Mouse (Mus musculus): ENCODE results near the gene Duxbl1. TPM values are rescaled to one million over a fixed set of nuclear protein-coding genes. Genes with fewer than 3 reads are reported as not detected.
"Not testable (repeated sequence)": the region's sequence is repeated elsewhere in the genome, so short reads cannot be mapped to it uniquely, and the experiment has no call there.

The Duxbl1 gene
- polyA plus RNA-seq, 1 experiment from 2014 or later = 2.0 TPM

DNA sequence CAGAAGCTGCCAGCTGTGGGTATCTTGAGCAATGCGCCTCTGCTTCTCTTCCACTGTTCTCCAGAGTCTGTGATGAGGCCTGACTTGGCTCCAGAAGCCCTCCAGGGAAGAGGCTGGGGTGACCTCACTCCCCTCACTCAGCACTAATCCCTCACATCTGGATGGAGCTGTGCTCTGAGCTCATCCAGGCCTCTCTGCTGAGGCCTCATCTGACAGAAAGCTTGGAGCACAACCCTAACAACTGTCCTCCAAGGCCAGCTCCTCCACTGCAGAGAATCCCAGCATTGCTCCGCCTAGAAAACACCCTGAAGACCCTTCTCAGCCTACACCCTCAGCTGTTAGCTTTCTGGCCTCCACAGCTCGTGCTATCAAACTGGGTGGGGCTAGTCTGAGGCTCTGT lies 56.0 kb downstream of the Duxbl1 start:
- H3K36me3 ChIP-seq; H3K27me3 ChIP-seq (replicated peaks); H3K4me2 ChIP-seq; H3K9ac ChIP-seq; H3K4me3 ChIP-seq (replicated peaks); H3K9me3 ChIP-seq; H3K4me1 ChIP-seq; H3K27ac ChIP-seq: not testable (repeated sequence)
- peak; percentile 60; the same call in 1 of the 2 replicates for ATAC-seq (ENCODE audit: insufficient read depth, low FRiP score, low read depth)
- WGBS = no CpG with 5 or more reads among the region's 3 CpGs

DNA sequence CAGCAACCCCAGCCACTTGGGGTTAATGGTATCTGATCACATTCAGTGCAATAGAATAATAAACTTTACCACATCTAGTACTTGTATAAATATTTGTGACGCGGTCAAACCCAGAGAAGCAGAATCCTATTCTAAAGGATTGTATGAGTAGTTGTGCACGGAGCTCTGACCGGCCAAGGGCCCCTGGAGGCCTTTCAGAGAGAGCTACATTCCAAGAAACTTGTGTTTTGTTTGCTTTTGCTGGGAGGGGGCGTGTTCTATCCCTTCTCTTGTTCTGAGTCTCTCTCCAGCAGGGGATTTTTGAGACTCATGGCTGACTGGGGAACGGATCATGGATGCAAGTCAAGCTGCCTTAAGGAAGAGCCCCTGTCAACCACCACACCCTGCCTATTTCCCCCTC lies 57.1 kb downstream of the Duxbl1 start:
- H3K27me3 ChIP-seq (replicated peaks); H3K4me1 ChIP-seq; H3K9ac ChIP-seq; H3K9me3 ChIP-seq; H3K27ac ChIP-seq; H3K36me3 ChIP-seq; H3K4me3 ChIP-seq (replicated peaks); H3K4me2 ChIP-seq: not testable (repeated sequence)
- 0 out of 2 replicates have a peak, but pooled peaks have one; percentile 27 for ATAC-seq (ENCODE audit: insufficient read depth, low FRiP score, low read depth)
- WGBS = no CpG with 5 or more reads among the region's 6 CpGs

Other genes with a start within 250 kb of the Duxbl1 start
- gene Zcchc24, start 209.5 kb upstream of the Duxbl1 start, polyA plus RNA-seq (2015; fragmentation: Nextera tagmentation; extraction: Ambion mirVana) = 25.7 and 26.9 TPM in 2 replicates
- gene Anxa11, start 136.4 kb upstream of the Duxbl1 start, polyA plus RNA-seq (2015; fragmentation: Nextera tagmentation; extraction: Ambion mirVana) = 44.6 and 46.8 TPM in 2 replicates
- gene Plac9a, start 75.5 kb upstream of the Duxbl1 start, polyA plus RNA-seq (2015; fragmentation: Nextera tagmentation; extraction: Ambion mirVana) = 0.48 and 2.3 TPM in 2 replicates
- gene Tmem254a, start 50.9 kb upstream of the Duxbl1 start, polyA plus RNA-seq (2015; fragmentation: Nextera tagmentation; extraction: Ambion mirVana) = 4.4 and 7.3 TPM in 2 replicates
- gene Cphx1, start 40.3 kb upstream of the Duxbl1 start, polyA plus RNA-seq (2015; fragmentation: Nextera tagmentation; extraction: Ambion mirVana) = 0.18 and 0.67 TPM in 2 replicates
- 37.8 and 56.2 TPM in 2 replicates for gene Gm9780, start 64.1 kb downstream of the Duxbl1 start, polyA plus RNA-seq (2015; fragmentation: Nextera tagmentation; extraction: Ambion mirVana)
- gene Tmem254c, start 88.8 kb downstream of the Duxbl1 start, polyA plus RNA-seq (2015; fragmentation: Nextera tagmentation; extraction: Ambion mirVana) = 49.1 and 66.8 TPM in 2 replicates
- not detected in 2 replicates for gene Cphx2, start 102.9 kb downstream of the Duxbl1 start, polyA plus RNA-seq (2015; fragmentation: Nextera tagmentation; extraction: Ambion mirVana)
- not detected in 2 replicates for gene Cphx3, start 103.7 kb downstream of the Duxbl1 start, polyA plus RNA-seq (2015; fragmentation: Nextera tagmentation; extraction: Ambion mirVana)
- 0.73 and 1.6 TPM in 2 replicates for gene Duxbl2, start 139.8 kb downstream of the Duxbl1 start, polyA plus RNA-seq (2015; fragmentation: Nextera tagmentation; extraction: Ambion mirVana)
- gene Plac9b, start 203.9 kb downstream of the Duxbl1 start, polyA plus RNA-seq (2015; fragmentation: Nextera tagmentation; extraction: Ambion mirVana) = 40.8 and 46.1 TPM in 2 replicates
- 42.2 and 54.3 TPM in 2 replicates for gene Tmem254b, start 228.5 kb downstream of the Duxbl1 start, polyA plus RNA-seq (2015; fragmentation: Nextera tagmentation; extraction: Ambion mirVana)